Mouse (Mus musculus) forebrain, postnatal 0 days (tissue): Measurements from ENCODE around the gene Ssh2. TPM values are rescaled to one million over a fixed set of nuclear protein-coding genes. Genes with fewer than 3 reads are reported as not detected.

Experiments
- ATAC-seq: fragments of 200-750 bp; cut with Nextera tagmentation; 2 replicates; pipeline ENCODE4 v1.8.0; 2017; ENCODE audit warnings: mild to moderate bottlenecking, moderate library complexity
- DNase-seq: peaks from one replicate; pipeline ENCODE4 v3.0.0-alpha.2; 2015
- H3K27ac ChIP-seq: fragments of 300-500 bp; sonication (generic); 2 replicates; pipeline ENCODE4 v1.5.1; 2014; ENCODE audit warnings: low read depth, mild to moderate bottlenecking, antibody characterized with exemption, low read length, moderate library complexity, mixed read lengths
- H3K27me3 ChIP-seq: fragments of 300-500 bp; sonication (generic); 2 replicates; pipeline ENCODE4 v1.6.1; 2014; ENCODE audit warnings: mild to moderate bottlenecking, low read length, mixed read lengths; ENCODE audit not compliant: insufficient read depth
- H3K36me3 ChIP-seq: fragments of 300-500 bp; sonication (generic); 2 replicates; pipeline ENCODE4 v1.6.1; 2014; ENCODE audit warnings: mild to moderate bottlenecking, moderate library complexity; ENCODE audit not compliant: insufficient read depth
- H3K4me1 ChIP-seq: fragments of 300-500 bp; sonication (generic); 2 replicates; pipeline ENCODE4 v1.6.1; 2014; ENCODE audit warnings: antibody characterized with exemption; ENCODE audit not compliant: insufficient read depth
- H3K4me2 ChIP-seq: fragments of 300-500 bp; sonication (generic); 2 replicates; pipeline ENCODE4 v1.6.1; 2014; ENCODE audit warnings: low read depth, mild to moderate bottlenecking, moderate library complexity
- H3K4me3 ChIP-seq: fragments of 300-500 bp; sonication (generic); 2 replicates; pipeline ENCODE4 v1.5.1; 2014; ENCODE audit warnings: low read depth, low read length, mixed read lengths
- H3K9ac ChIP-seq: fragments of 300-500 bp; sonication (generic); 2 replicates; pipeline ENCODE4 v1.6.1; 2014; ENCODE audit warnings: mild to moderate bottlenecking
- H3K9me3 ChIP-seq: fragments of 300-500 bp; sonication (generic); 2 replicates; pipeline ENCODE4 v1.6.1; 2016; ENCODE audit warnings: low read length
- CTCF ChIP-seq: sonication (generic); IDR thresholded peaks from 2 replicates; pipeline ENCODE4 v1.5.1; 2016; ENCODE audit warnings: antibody characterized with exemption, control low read depth, low read depth
- WGBS: fragments of 180-500 bp; shearing (Covaris S2); extraction: QIAGEN DNeasy Blood & Tissue Kit; methylation state at CpG from one replicate; pipeline ENCODE4 v1.1.7; 2014; 5-methylcytosine and 5-hydroxymethylcytosine counted together
- polyA plus RNA-seq: library from polyadenylated mRNA; unstranded; fragments of >200 nt; fragmentation: Nextera tagmentation; extraction: Ambion mirVana; gene quantifications from 2 replicates; pipeline ENCODE4 v1.2.1, GENCODE M21; 2015
- total RNA-seq: library from RNA; depleted of rRNA; stranded (reverse); fragments of >200 nt; gene quantifications from 2 replicates; pipeline ENCODE4 v1.2.3, GENCODE M21; 2014

Ssh2 gene
- total and polyA plus RNA-seq, 2 experiments from 2014 or later = 12.7 to 40.2 TPM

GRCm38 (mm10) chr11:77446628-77447041 lies 230.5 kb downstream of the Ssh2 start:
- H3K4me2 ChIP-seq = no peak overlapping the region
- peak; percentile 80 for TF ChIP-seq CTCF
- H3K4me3 ChIP-seq = no peak overlapping the region
- H3K9ac ChIP-seq = no peak overlapping the region
- H3K9me3 ChIP-seq = no peaks in the 10 kb centered on the region
- no peaks in the 10 kb centered on the region for H3K4me1 ChIP-seq
- no peak overlapping the region for H3K27ac ChIP-seq
- H3K36me3 ChIP-seq = peaks cover 13% of the 10 kb centered on the region; the same call in 1 of the 2 replicates
- 67% methylated on average over 6 of the region's 6 CpGs for WGBS
- ATAC-seq = peak; percentile 82
- DNase-seq = peak; percentile 51
- no peaks in the 10 kb centered on the region for H3K27me3 ChIP-seq

GRCm38 (mm10) chr11:77449224-77449623 lies 233.1 kb downstream of the Ssh2 start:
- H3K36me3 ChIP-seq = peaks cover 25% of the 10 kb centered on the region
- no peak overlapping the region for H3K9ac ChIP-seq
- no peaks in the 10 kb centered on the region for H3K4me1 ChIP-seq
- H3K9me3 ChIP-seq = no peaks in the 10 kb centered on the region
- ATAC-seq (no peak), DNase-seq (no peak)
- H3K27ac ChIP-seq = no peak overlapping the region
- TF ChIP-seq CTCF = no peak
- no peak overlapping the region for H3K4me3 ChIP-seq
- no peak overlapping the region for H3K4me2 ChIP-seq
- H3K27me3 ChIP-seq = no peaks in the 10 kb centered on the region
- WGBS = 92% methylated on average over 7 of the region's 7 CpGs

- Histone ChIP-seq H3K4me1 (no peaks in the 10 kb centered on the region), H3K27ac (no peak overlapping the region), H3K9ac (no peak overlapping the region), H3K36me3 (peaks cover 33% of the 10 kb centered on the region), H3K9me3 (no peaks in the 10 kb centered on the region), H3K4me3 (no peak overlapping the region), H3K4me2 (no peak overlapping the region), H3K27me3 (no peaks in the 10 kb centered on the region)
- ATAC-seq (no peak), DNase-seq (no peak)
- TF ChIP-seq CTCF = no peak
- WGBS = 97% methylated on average over 2 of the region's 2 CpGs
Observed at GRCm38 (mm10) chr11:77451670-77452069, 235.6 kb downstream of the Ssh2 start.

- Histone ChIP-seq H3K9me3 (no peaks in the 10 kb centered on the region), H3K27ac (no peak overlapping the region), H3K9ac (no peak overlapping the region), H3K4me1 (no peaks in the 10 kb centered on the region), H3K4me3 (no peak overlapping the region), H3K27me3 (no peaks in the 10 kb centered on the region), H3K4me2 (no peak overlapping the region), H3K36me3 (peaks cover 33% of the 10 kb centered on the region)
- no peak for ATAC-seq
- WGBS = 97% methylated on average over 2 of the region's 2 CpGs
- DNase-seq = no peak
- TF ChIP-seq CTCF = no peak
Observed at GRCm38 (mm10) chr11:77453388-77453787, 237.3 kb downstream of the Ssh2 start.

- no peak for TF ChIP-seq CTCF
- H3K27ac ChIP-seq = no peak overlapping the region
- no peak overlapping the region for H3K9ac ChIP-seq
- ATAC-seq = no peak
- H3K36me3 ChIP-seq = peaks cover 21% of the 10 kb centered on the region
- no peak for DNase-seq
- H3K4me2 ChIP-seq = no peak overlapping the region
- H3K4me1 ChIP-seq = no peaks in the 10 kb centered on the region
- 81% methylated on average over 9 of the region's 9 CpGs for WGBS
- no peaks in the 10 kb centered on the region for H3K27me3 ChIP-seq
- H3K9me3 ChIP-seq = no peaks in the 10 kb centered on the region
- no peak overlapping the region for H3K4me3 ChIP-seq
Observed at GRCm38 (mm10) chr11:77455770-77456510, 239.9 kb downstream of the Ssh2 start.

GRCm38 (mm10) chr11:77456866-77457265 lies 240.8 kb downstream of the Ssh2 start:
- Histone ChIP-seq H3K4me2 (no peak overlapping the region), H3K36me3 (peaks cover 21% of the 10 kb centered on the region), H3K4me3 (no peak overlapping the region), H3K9me3 (no peaks in the 10 kb centered on the region), H3K27me3 (no peaks in the 10 kb centered on the region), H3K9ac (no peak overlapping the region), H3K27ac (no peak overlapping the region), H3K4me1 (no peaks in the 10 kb centered on the region)
- DNase-seq (peak; percentile 41), ATAC-seq (no peak; the same call in 1 of the 2 replicates)
- no peak for TF ChIP-seq CTCF
- 55% methylated on average over 6 of the region's 6 CpGs for WGBS

GRCm38 (mm10) chr11:77461856-77462255 lies 245.8 kb downstream of the Ssh2 start:
- DNase-seq = no peak
- no peaks in the 10 kb centered on the region for H3K36me3 ChIP-seq
- peak overlapping the region; percentile 56 for H3K9ac ChIP-seq
- WGBS = 4% methylated on average over 6 of the region's 6 CpGs
- H3K4me2 ChIP-seq = peak overlapping the region; percentile 99
- peaks cover 5% of the 10 kb centered on the region for H3K4me1 ChIP-seq
- peak overlapping the region; percentile 45 for H3K4me3 ChIP-seq
- H3K27me3 ChIP-seq = no peaks in the 10 kb centered on the region; the same call in none of the 2 replicates
- ATAC-seq = no peak
- no peak for TF ChIP-seq CTCF
- H3K27ac ChIP-seq = no peak overlapping the region
- H3K9me3 ChIP-seq = no peaks in the 10 kb centered on the region
